Mouse (Mus musculus) E14TG2a.4 (cell line): ENCODE measurements at regions not wholly inside any gene's neighbourhood (a gene's known extent, or its start where the extent isn't known, plus 50 kb on each side); places are given as distances from the start of the nearest gene placed in this dataset.

Experiments
- CTCF ChIP-seq: conservative IDR thresholded peaks from 2 replicates; pipeline ENCODE4 v1.5.1; 2014; ENCODE audit warnings: low read length
- POU5F1 ChIP-seq: IDR thresholded peaks from 2 replicates; pipeline ENCODE4 v1.6.1; 2014; ENCODE audit warnings: low read length, borderline replicate concordance

GRCm38 (mm10) chr10:44696973-44697372, 168.7 kb upstream of the Prdm1 start:
- TF ChIP-seq CTCF, result no peak
- no peak for TF ChIP-seq POU5F1
